Mouse (Mus musculus) spleen, adult 2 months (tissue): ENCODE results near the gene Slc34a2.

Experiments
- CTCF ChIP-seq: fragments of 200-500 bp; IDR thresholded peaks from 2 replicates; pipeline ENCODE4 v1.5.1; 2011; ENCODE audit warnings: mild to moderate bottlenecking, inconsistent platforms; ENCODE audit not compliant: insufficient read depth, insufficient read length, insufficient replicate concordance; ENCODE audit errors: extremely low read depth
- POLR2A ChIP-seq: fragments of 200-500 bp; IDR thresholded peaks from 2 replicates; pipeline ENCODE4 v1.6.1; 2011; ENCODE audit warnings: low read depth, low read length, inconsistent platforms

- TF ChIP-seq POLR2A (no peak), CTCF (no peak)
Observed at GRCm38 (mm10) chr5:53087452-53087851, 49.6 kb downstream of the Slc34a2 start.
